8 mouse cellular contexts compared by ENCODE assay signal in genomic region chr13:38527797-38528650, GRCm38 (mm10). TPM values are rescaled to one million over a fixed set of nuclear protein-coding genes. Genes with fewer than 3 reads are reported as not detected.
DNase-seq lines count a peak whose midpoint lies in the region; ATAC-seq and TF ChIP-seq lines count a peak whose summit lies in the region.

No protein-coding gene starts in this region.

- H3K27me3 ChIP-seq in embryonic facial prominence, embryonic 12.5 days = no peaks in the 10 kb centered on the region
- no peaks in the 10 kb centered on the region for H3K27me3 ChIP-seq in heart, adult 2 months (ENCODE audit: control insufficient read depth, insufficient read depth, low read length)
- no peaks in the 10 kb centered on the region for H3K27me3 ChIP-seq in kidney, adult 2 months (replicated peaks; ENCODE audit: control insufficient read depth, insufficient read depth, low read length)
- H3K27me3 ChIP-seq in limb, embryonic 13.5 days = 0 out of 2 replicates have a peak, but pooled peaks cover 1% of the 10 kb centered on the region
- H3K27me3 ChIP-seq in midbrain, embryonic 15.5 days (replicated peaks) = no peaks in the 10 kb centered on the region

- H3K9me3 ChIP-seq in embryonic facial prominence, embryonic 12.5 days = no peaks in the 10 kb centered on the region
- no peaks in the 10 kb centered on the region for H3K9me3 ChIP-seq in limb, embryonic 13.5 days
- no peaks in the 10 kb centered on the region for H3K9me3 ChIP-seq in midbrain, embryonic 15.5 days

- H3K4me3 ChIP-seq in embryonic facial prominence, embryonic 12.5 days = peak overlapping the region; percentile 89
- peak overlapping the region; percentile 98 for H3K4me3 ChIP-seq in heart, adult 2 months
- peak overlapping the region; percentile 82 for H3K4me3 ChIP-seq in kidney, adult 2 months (ENCODE audit: insufficient read depth, low read depth, low read length)
- peak overlapping the region; percentile 89 for H3K4me3 ChIP-seq in limb, embryonic 13.5 days
- H3K4me3 ChIP-seq in midbrain, embryonic 15.5 days = peak overlapping the region; percentile 92

- TF ChIP-seq CTCF in heart, adult 2 months (IDR thresholded peaks at IDR 0.05) = no peak
- no peak for TF ChIP-seq CTCF in kidney, adult 2 months (conservative IDR thresholded peaks at IDR 0.05; ENCODE audit: insufficient read depth, insufficient read length, low read depth, low read length)

- TF ChIP-seq POLR2A in heart, adult 2 months (IDR thresholded peaks at IDR 0.05; ENCODE audit: insufficient read depth, low read depth, low read length) = 0 out of 2 replicates have a peak, but pooled peaks have one; percentile 29
- no peak for TF ChIP-seq POLR2A in kidney, adult 2 months (IDR thresholded peaks at IDR 0.05; ENCODE audit: low read depth, low read length)

- H3K4me2 ChIP-seq in embryonic facial prominence, embryonic 12.5 days (replicated peaks) = peak overlapping the region; percentile 76
- H3K4me2 ChIP-seq in limb, embryonic 13.5 days (replicated peaks) = peak overlapping the region; percentile 72
- peak overlapping the region; percentile 92 for H3K4me2 ChIP-seq in midbrain, embryonic 15.5 days

- under 1% methylated on average over 62 of the region's 87 CpGs for WGBS in embryonic facial prominence, embryonic 12.5 days
- under 1% methylated on average over 77 of the region's 87 CpGs for WGBS in heart, adult 2 months
- WGBS in kidney, adult 2 months = under 1% methylated on average over 82 of the region's 87 CpGs
- WGBS in limb, embryonic 13.5 days = under 1% methylated on average over 78 of the region's 87 CpGs
- under 1% methylated on average over 82 of the region's 87 CpGs for WGBS in midbrain, embryonic 15.5 days

- peak overlapping the region; percentile 87 for H3K9ac ChIP-seq in embryonic facial prominence, embryonic 12.5 days
- peak overlapping the region; percentile 82 for H3K9ac ChIP-seq in heart, adult 2 months (ENCODE audit: low read depth, low read length)
- peak overlapping the region; percentile 87 for H3K9ac ChIP-seq in limb, embryonic 13.5 days
- H3K9ac ChIP-seq in midbrain, embryonic 15.5 days = peak overlapping the region; percentile 73

- H3K36me3 ChIP-seq in embryonic facial prominence, embryonic 12.5 days = peaks cover 6% of the 10 kb centered on the region
- H3K36me3 ChIP-seq in heart, adult 2 months (ENCODE audit: control insufficient read depth, insufficient read depth, low read length) = peaks cover 2% of the 10 kb centered on the region
- no peaks in the 10 kb centered on the region for H3K36me3 ChIP-seq in kidney, adult 2 months (ENCODE audit: control insufficient read depth, insufficient read depth, low read length)
- H3K36me3 ChIP-seq in limb, embryonic 13.5 days = peaks cover 7% of the 10 kb centered on the region
- no peaks in the 10 kb centered on the region for H3K36me3 ChIP-seq in midbrain, embryonic 15.5 days (replicated peaks)

- intact Hi-C loops in heart, adult 2 months (cut with DNase I) = loop anchor here (2.0 to 5.0 kb wide), 2 partner anchors 53 to 181 kb away; partner anchors contain the start of gene Bmp6

- H3K4me1 ChIP-seq in embryonic facial prominence, embryonic 12.5 days = peaks cover 24% of the 10 kb centered on the region
- H3K4me1 ChIP-seq in heart, adult 2 months (ENCODE audit: control insufficient read depth, insufficient read depth, low read length) = peaks cover 4% of the 10 kb centered on the region
- H3K4me1 ChIP-seq in kidney, adult 2 months (ENCODE audit: control insufficient read depth, insufficient read depth, low read length) = peaks cover 12% of the 10 kb centered on the region
- peaks cover 22% of the 10 kb centered on the region for H3K4me1 ChIP-seq in limb, embryonic 13.5 days
- peaks cover 22% of the 10 kb centered on the region for H3K4me1 ChIP-seq in midbrain, embryonic 15.5 days

- DNase-seq in 3134 (ENCODE audit: extremely low read depth, insufficient read length, low spot score) = peak; percentile 87
- DNase-seq in adrenal gland, postnatal 25 days = peak; percentile 91
- peak; percentile 92 to 97 for DNase-seq in heart, adult 2 months
- DNase-seq in kidney, adult 2 months = peak; percentile 92
- DNase-seq in spleen, adult 18-20 months = peak; percentile 90 to 96

- ATAC-seq in embryonic facial prominence, embryonic 12.5 days (ENCODE audit: insufficient number of reproducible peaks, insufficient read depth, low FRiP score, low TSS enrichment) = peak; percentile 87
- ATAC-seq in limb, embryonic 13.5 days (ENCODE audit: low FRiP score, low read depth) = peak; percentile 92
- peak; percentile 95 for ATAC-seq in midbrain, embryonic 15.5 days (replicated peaks)

- H3K79me2 ChIP-seq in heart, adult 2 months (replicated peaks; ENCODE audit: control insufficient read depth, insufficient read depth, low read length) = no peaks in the 10 kb centered on the region

- H3K27ac ChIP-seq in embryonic facial prominence, embryonic 12.5 days = peak overlapping the region; percentile 91
- H3K27ac ChIP-seq in heart, adult 2 months = peak overlapping the region; percentile 91
- peak overlapping the region; percentile 71 for H3K27ac ChIP-seq in kidney, adult 2 months (ENCODE audit: insufficient read depth, low read depth, low read length)
- H3K27ac ChIP-seq in limb, embryonic 13.5 days = peak overlapping the region; percentile 91
- peak overlapping the region; percentile 85 for H3K27ac ChIP-seq in midbrain, embryonic 15.5 days

- 0 out of 2 replicates have a peak, but pooled peaks have one; percentile 40 for TF ChIP-seq EP300 in heart, adult 2 months (IDR thresholded peaks at IDR 0.05; ENCODE audit: insufficient read depth, low read depth, low read length)

RNA-seq across cellular contexts. Expression of gene Txndc5, which starts 0.6 kb away (rescaled TPM):
- 154 and 197 TPM in 2 replicates for total RNA-seq in adrenal gland, postnatal 25 days (2021)
- 212 and 217 TPM in 2 replicates for polyA plus RNA-seq in embryonic facial prominence, embryonic 12.5 days (2016; fragmentation: Nextera tagmentation; extraction: Ambion mirVana)
- 10 to 100 TPM; 29.7 to 34.7 TPM for total RNA-seq in heart, adult 2 months (2021)
- polyA plus RNA-seq in heart, adult 2 months (2012; rRNA removed) = 39.5 and 43.0 TPM in 2 replicates
- 91.3 and 109 TPM in 2 replicates for polyA plus RNA-seq in kidney, adult 2 months (2012; rRNA removed)
- 249 and 257 TPM in 2 replicates for polyA plus RNA-seq in limb, embryonic 13.5 days (2015; fragmentation: Nextera tagmentation; extraction: Ambion mirVana)
- 82.2 and 89.0 TPM in 2 replicates for polyA plus RNA-seq in midbrain, embryonic 15.5 days (2015; fragmentation: Nextera tagmentation; extraction: Ambion mirVana)

Comparison
In these comparisons a context has a peak if more than half of its experiments do, and no peak if none do; other contexts are left out.
1. Peak in every context shown above with its lines: DNase-seq, ATAC-seq, H3K4me3 ChIP-seq and H3K27ac ChIP-seq.